Mouse (Mus musculus) limb, embryonic 11.5 days (tissue): ENCODE measurements around the gene Cdk8. TPM values are rescaled to one million over a fixed set of nuclear protein-coding genes. Genes with fewer than 3 reads are reported as not detected.

ENCODE experiments used
- ATAC-seq: fragments of 200-750 bp; cut with Nextera tagmentation; 2 replicates; pipeline ENCODE4 v1.8.0; 2017; ENCODE audit warnings: low read depth; ENCODE audit not compliant: insufficient number of reproducible peaks, low FRiP score, low TSS enrichment
- DNase-seq: peaks from one replicate; pipeline ENCODE4 v3.0.0-alpha.2; 2015; ENCODE audit warnings: low spot score
- H3K27ac ChIP-seq: fragments of 300-500 bp; sonication (generic); replicated peaks from 2 replicates; pipeline ENCODE4 v1.5.1; 2014; ENCODE audit warnings: low read depth, mild to moderate bottlenecking, low read length
- H3K27me3 ChIP-seq: fragments of 300-500 bp; sonication (generic); 2 replicates; pipeline ENCODE4 v1.6.1; 2014; ENCODE audit warnings: mild to moderate bottlenecking, low read length, mixed read lengths; ENCODE audit not compliant: control insufficient read depth, insufficient read depth
- H3K36me3 ChIP-seq: fragments of 300-500 bp; sonication (generic); 2 replicates; pipeline ENCODE4 v1.6.1; 2014; ENCODE audit warnings: mild to moderate bottlenecking, low read length, moderate library complexity, mixed read lengths; ENCODE audit not compliant: control insufficient read depth, insufficient read depth
- H3K4me1 ChIP-seq: fragments of 300-500 bp; sonication (generic); 2 replicates; pipeline ENCODE4 v1.6.1; 2014; ENCODE audit warnings: low read length, mixed read lengths; ENCODE audit not compliant: control insufficient read depth, insufficient read depth
- H3K4me2 ChIP-seq: fragments of 300-500 bp; sonication (generic); 2 replicates; pipeline ENCODE4 v1.6.1; 2014; ENCODE audit warnings: low read depth, mild to moderate bottlenecking, moderate library complexity; ENCODE audit not compliant: severe bottlenecking
- H3K4me3 ChIP-seq: fragments of 300-500 bp; sonication (generic); 2 replicates; pipeline ENCODE4 v1.5.1; 2014; ENCODE audit warnings: low read depth, low read length
- H3K9ac ChIP-seq: fragments of 300-500 bp; sonication (generic); 2 replicates; pipeline ENCODE4 v1.6.1; 2014; ENCODE audit warnings: mild to moderate bottlenecking, low read length
- H3K9me3 ChIP-seq: fragments of 300-500 bp; sonication (generic); 2 replicates; pipeline ENCODE4 v1.6.1; 2016; ENCODE audit warnings: low read length; ENCODE audit not compliant: control insufficient read depth
- WGBS: fragments of 180-500 bp; shearing (Covaris S2); extraction: QIAGEN DNeasy Blood & Tissue Kit; methylation state at CpG from one replicate; pipeline ENCODE4 v1.1.7; 2014; 5-methylcytosine and 5-hydroxymethylcytosine counted together
- polyA plus RNA-seq: library from polyadenylated mRNA; unstranded; fragments of >200 nt; fragmentation: Nextera tagmentation; extraction: Ambion mirVana; gene quantifications from 2 replicates; pipeline ENCODE4 v1.2.1, GENCODE M21; 2014

The Cdk8 gene
- polyA plus RNA-seq, 1 experiment from 2014 or later, result 36.1 TPM

GRCm38 (mm10) chr5:146344911-146345686, 114.1 kb downstream of the Cdk8 start:
- ATAC-seq (no peak), DNase-seq (no peak)
- H3K4me3 ChIP-seq, result no peak overlapping the region
- no peaks in the 10 kb centered on the region for H3K36me3 ChIP-seq
- no peak overlapping the region for H3K4me2 ChIP-seq
- H3K27ac ChIP-seq, result no peak overlapping the region
- no peaks in the 10 kb centered on the region for H3K27me3 ChIP-seq
- 93% methylated on average over 12 of the region's 12 CpGs for WGBS
- H3K9ac ChIP-seq, result no peak overlapping the region
- H3K4me1 ChIP-seq, result no peaks in the 10 kb centered on the region
- no peaks in the 10 kb centered on the region for H3K9me3 ChIP-seq

GRCm38 (mm10) chr5:146347081-146347480, 116.1 kb downstream of the Cdk8 start:
- H3K27ac ChIP-seq, result no peak overlapping the region
- ATAC-seq (no peak), DNase-seq (no peak)
- H3K36me3 ChIP-seq, result no peaks in the 10 kb centered on the region
- no peak overlapping the region for H3K4me2 ChIP-seq
- H3K9ac ChIP-seq, result no peak overlapping the region
- H3K4me3 ChIP-seq, result no peak overlapping the region
- no peaks in the 10 kb centered on the region for H3K9me3 ChIP-seq
- H3K27me3 ChIP-seq, result no peaks in the 10 kb centered on the region
- no peaks in the 10 kb centered on the region for H3K4me1 ChIP-seq
- WGBS, result 83% methylated on average over 6 of the region's 6 CpGs

DNA sequence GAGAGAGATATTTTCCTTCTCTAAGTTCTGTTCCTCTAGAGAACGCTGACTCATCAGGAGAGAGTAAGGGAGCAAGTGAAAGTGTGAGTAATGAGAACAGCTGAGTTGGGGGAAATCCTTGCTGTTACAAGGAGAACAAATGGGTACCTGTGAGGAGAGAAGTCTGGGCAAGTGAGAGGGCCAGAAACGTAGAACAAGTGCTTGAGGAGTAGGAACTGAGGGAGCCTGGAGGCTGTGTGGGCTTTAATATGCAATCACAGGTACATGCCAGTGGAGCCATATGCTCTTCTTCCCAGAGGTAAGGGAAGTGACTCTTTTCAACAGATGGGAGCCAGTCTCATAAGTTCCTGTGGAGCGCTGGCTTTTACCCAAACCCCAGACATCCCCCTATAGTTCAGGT, 118.2 kb downstream of the Cdk8 start:
- Histone ChIP-seq H3K4me1 (no peaks in the 10 kb centered on the region), H3K4me3 (no peak overlapping the region), H3K9me3 (no peaks in the 10 kb centered on the region), H3K36me3 (no peaks in the 10 kb centered on the region), H3K4me2 (no peak overlapping the region), H3K9ac (no peak overlapping the region), H3K27ac (no peak overlapping the region), H3K27me3 (no peaks in the 10 kb centered on the region)
- DNase-seq, result no peak
- ATAC-seq, result no peak
- 70% methylated on average over 3 of the region's 3 CpGs for WGBS

DNA sequence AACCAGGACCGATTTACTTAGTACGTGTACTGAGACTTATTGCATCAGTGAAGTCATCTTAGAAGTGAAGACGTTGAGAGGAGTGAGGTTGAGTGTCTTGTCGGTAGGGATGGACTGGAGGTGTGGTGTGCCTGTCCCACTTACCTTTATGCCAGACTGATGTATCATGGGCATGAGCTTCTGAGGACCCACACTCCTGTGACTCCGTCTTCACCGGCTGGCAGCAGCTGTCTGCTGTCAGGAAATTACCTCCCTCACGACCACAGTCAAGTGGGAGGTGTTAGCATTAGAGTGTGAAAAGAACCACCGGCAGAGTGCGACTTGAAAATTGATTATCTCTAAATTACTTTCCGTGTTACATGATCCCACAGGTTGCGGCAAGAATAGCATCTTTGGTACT, 119.8 kb downstream of the Cdk8 start:
- ATAC-seq (no peak), DNase-seq (no peak)
- Histone ChIP-seq H3K4me3 (no peak overlapping the region), H3K36me3 (no peaks in the 10 kb centered on the region), H3K27ac (no peak overlapping the region), H3K9me3 (no peaks in the 10 kb centered on the region), H3K9ac (no peak overlapping the region), H3K27me3 (no peaks in the 10 kb centered on the region), H3K4me1 (no peaks in the 10 kb centered on the region), H3K4me2 (no peak overlapping the region)
- WGBS, result 69% methylated on average over 11 of the region's 11 CpGs

DNA sequence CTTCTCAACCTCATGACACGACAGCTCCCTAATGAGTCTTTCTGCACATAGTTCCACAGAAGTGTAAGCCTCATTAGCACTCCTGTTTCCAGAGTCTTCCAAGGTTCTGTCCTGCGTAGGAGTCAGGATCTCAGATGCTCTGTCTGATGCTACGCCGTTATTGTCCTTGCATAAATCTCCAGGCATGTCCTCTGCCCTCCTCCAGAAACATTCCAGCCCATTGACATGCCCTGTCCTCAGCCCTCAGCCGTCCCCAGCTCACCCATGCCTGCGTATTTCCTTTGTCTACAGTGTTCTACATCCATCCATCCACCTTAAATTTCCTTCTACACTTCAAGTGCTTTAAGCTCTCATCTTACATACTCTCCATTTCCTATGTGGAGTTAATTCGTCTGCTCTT, 121.0 kb downstream of the Cdk8 start:
- WGBS, result 90% methylated on average over 7 of the region's 7 CpGs
- Histone ChIP-seq H3K27me3 (no peaks in the 10 kb centered on the region), H3K4me1 (no peaks in the 10 kb centered on the region), H3K36me3 (no peaks in the 10 kb centered on the region), H3K9me3 (no peaks in the 10 kb centered on the region), H3K4me2 (no peak overlapping the region), H3K9ac (no peak overlapping the region), H3K4me3 (no peak overlapping the region), H3K27ac (no peak overlapping the region)
- DNase-seq, result no peak
- no peak for ATAC-seq

Other genes starting within 250 kb of the Cdk8 start
- not detected in 2 replicates for gene Cyp3a25, start 221.6 kb upstream of the Cdk8 start, polyA plus RNA-seq
- gene Cyp3a59, start 152.0 kb upstream of the Cdk8 start, polyA plus RNA-seq, result not detected in 2 replicates
- gene Gm5565, start 70.7 kb upstream of the Cdk8 start, polyA plus RNA-seq, result not detected in 2 replicates
- gene Gm6309, start 60.5 kb upstream of the Cdk8 start, polyA plus RNA-seq, result not detected in 2 replicates
- not detected in 2 replicates for gene 1700001J03Rik, start 45.9 kb upstream of the Cdk8 start, polyA plus RNA-seq
- 25.3 and 26.2 TPM in 2 replicates for gene Rnf6, start 9.7 kb upstream of the Cdk8 start, polyA plus RNA-seq
- 2.7 and 2.9 TPM in 2 replicates for gene Wasf3, start 153.8 kb downstream of the Cdk8 start, polyA plus RNA-seq